Mouse (Mus musculus): ENCODE results near the gene Sub1. TPM values are rescaled to one million over a fixed set of nuclear protein-coding genes. Genes with fewer than 3 reads are reported as not detected.

The Sub1 gene
- polyA plus RNA-seq, 1 experiment from 2014 or later, result 590 TPM

GRCm38 (mm10) chr15:12017700-12018427, 21.1 kb upstream of the Sub1 start:
- no peaks in the 10 kb centered on the region for H3K4me1 ChIP-seq (ENCODE audit: control insufficient read depth, insufficient read depth, low read length)
- H3K4me2 ChIP-seq (ENCODE audit: low read depth, low read length), result no peak overlapping the region
- no peaks in the 10 kb centered on the region for H3K9me3 ChIP-seq (ENCODE audit: control insufficient read depth, low read length)
- H3K9ac ChIP-seq (ENCODE audit: low read depth, low read length), result no peak overlapping the region
- no peak overlapping the region for H3K4me3 ChIP-seq (ENCODE audit: low read length)
- ATAC-seq, result no peak
- no peaks in the 10 kb centered on the region for H3K27me3 ChIP-seq (replicated peaks; ENCODE audit: control insufficient read depth, insufficient read depth, low read length)
- 39% methylated on average over 13 of the region's 13 CpGs for WGBS
- H3K27ac ChIP-seq (ENCODE audit: low read length), result no peak overlapping the region
- H3K36me3 ChIP-seq (ENCODE audit: control insufficient read depth, insufficient read depth, low read length), result no peaks in the 10 kb centered on the region

- Histone ChIP-seq H3K9ac (ENCODE audit: low read depth, low read length) (no peak overlapping the region), H3K4me1 (ENCODE audit: control insufficient read depth, insufficient read depth, low read length) (no peaks in the 10 kb centered on the region; the same call in 1 of the 2 replicates), H3K27me3 (replicated peaks; ENCODE audit: control insufficient read depth, insufficient read depth, low read length) (no peaks in the 10 kb centered on the region), H3K36me3 (ENCODE audit: control insufficient read depth, insufficient read depth, low read length) (no peaks in the 10 kb centered on the region), H3K4me3 (ENCODE audit: low read length) (no peak overlapping the region), H3K27ac (ENCODE audit: low read length) (no peak overlapping the region), H3K4me2 (ENCODE audit: low read depth, low read length) (no peak overlapping the region), H3K9me3 (ENCODE audit: control insufficient read depth, low read length) (no peaks in the 10 kb centered on the region)
- no peak for ATAC-seq
- WGBS, result 78% methylated on average over 5 of the region's 5 CpGs
Measured at GRCm38 (mm10) chr15:12014197-12014905, 17.6 kb upstream of the Sub1 start.

GRCm38 (mm10) chr15:12013532-12014196, 16.9 kb upstream of the Sub1 start:
- no peak for ATAC-seq
- 71% methylated on average over 6 of the region's 6 CpGs for WGBS
- no peak overlapping the region for H3K27ac ChIP-seq (ENCODE audit: low read length)
- no peaks in the 10 kb centered on the region for H3K36me3 ChIP-seq (ENCODE audit: control insufficient read depth, insufficient read depth, low read length)
- H3K4me3 ChIP-seq (ENCODE audit: low read length), result no peak overlapping the region
- H3K4me1 ChIP-seq (ENCODE audit: control insufficient read depth, insufficient read depth, low read length), result no peaks in the 10 kb centered on the region; the same call in 1 of the 2 replicates
- no peaks in the 10 kb centered on the region for H3K9me3 ChIP-seq (ENCODE audit: control insufficient read depth, low read length)
- no peaks in the 10 kb centered on the region for H3K27me3 ChIP-seq (replicated peaks; ENCODE audit: control insufficient read depth, insufficient read depth, low read length)
- H3K4me2 ChIP-seq (ENCODE audit: low read depth, low read length), result no peak overlapping the region
- H3K9ac ChIP-seq (ENCODE audit: low read depth, low read length), result no peak overlapping the region

- Histone ChIP-seq H3K27me3 (replicated peaks; ENCODE audit: control insufficient read depth, insufficient read depth, low read length) (no peaks in the 10 kb centered on the region), H3K4me2 (ENCODE audit: low read depth, low read length) (peak overlapping the region; percentile 70), H3K4me1 (ENCODE audit: control insufficient read depth, insufficient read depth, low read length) (no peaks in the 10 kb centered on the region; the same call in 1 of the 2 replicates), H3K27ac (ENCODE audit: low read length) (no peak overlapping the region), H3K4me3 (ENCODE audit: low read length) (peak overlapping the region; percentile 45), H3K9me3 (ENCODE audit: control insufficient read depth, low read length) (no peaks in the 10 kb centered on the region), H3K9ac (ENCODE audit: low read depth, low read length) (peak overlapping the region; percentile 60), H3K36me3 (ENCODE audit: control insufficient read depth, insufficient read depth, low read length) (no peaks in the 10 kb centered on the region)
- 31% methylated on average over 18 of the region's 18 CpGs for WGBS
- ATAC-seq, result peak; percentile 40; the same call in 1 of the 2 replicates
Measured at GRCm38 (mm10) chr15:12010602-12011044, 13.8 kb upstream of the Sub1 start.

- peak; percentile 66; the same call in 1 of the 2 replicates for ATAC-seq
Measured at GRCm38 (mm10) chr15:12009712-12010601, 13.2 kb upstream of the Sub1 start.

GRCm38 (mm10) chr15:12008894-12009293, 12.1 kb upstream of the Sub1 start:
- no peak overlapping the region for H3K9ac ChIP-seq (ENCODE audit: low read depth, low read length)
- no peak overlapping the region for H3K4me3 ChIP-seq (ENCODE audit: low read length)
- H3K36me3 ChIP-seq (ENCODE audit: control insufficient read depth, insufficient read depth, low read length), result no peaks in the 10 kb centered on the region
- no peak for ATAC-seq
- H3K27me3 ChIP-seq (replicated peaks; ENCODE audit: control insufficient read depth, insufficient read depth, low read length), result no peaks in the 10 kb centered on the region
- no peaks in the 10 kb centered on the region; the same call in 1 of the 2 replicates for H3K4me1 ChIP-seq (ENCODE audit: control insufficient read depth, insufficient read depth, low read length)
- 90% methylated on average over 5 of the region's 5 CpGs for WGBS
- H3K9me3 ChIP-seq (ENCODE audit: control insufficient read depth, low read length), result no peaks in the 10 kb centered on the region
- no peak overlapping the region for H3K4me2 ChIP-seq (ENCODE audit: low read depth, low read length)
- H3K27ac ChIP-seq (ENCODE audit: low read length), result no peak overlapping the region

More at GRCm38 (mm10) chr15:12009712-12010601, 13.2 kb upstream of the Sub1 start:
- WGBS, result 52% methylated on average over 23 of the region's 23 CpGs
- no peaks in the 10 kb centered on the region for H3K9me3 ChIP-seq (ENCODE audit: control insufficient read depth, low read length)
- H3K27ac ChIP-seq (ENCODE audit: low read length), result no peak overlapping the region
- peak overlapping the region; percentile 70 for H3K4me2 ChIP-seq (ENCODE audit: low read depth, low read length)
- peak overlapping the region; percentile 60 for H3K9ac ChIP-seq (ENCODE audit: low read depth, low read length)
- no peaks in the 10 kb centered on the region for H3K36me3 ChIP-seq (ENCODE audit: control insufficient read depth, insufficient read depth, low read length)
- H3K4me1 ChIP-seq (ENCODE audit: control insufficient read depth, insufficient read depth, low read length), result no peaks in the 10 kb centered on the region; the same call in 1 of the 2 replicates
- H3K4me3 ChIP-seq (ENCODE audit: low read length), result peak overlapping the region; percentile 45
- no peaks in the 10 kb centered on the region for H3K27me3 ChIP-seq (replicated peaks; ENCODE audit: control insufficient read depth, insufficient read depth, low read length)

- Histone ChIP-seq H3K4me1 (ENCODE audit: control insufficient read depth, insufficient read depth, low read length) (no peaks in the 10 kb centered on the region; the same call in 1 of the 2 replicates), H3K9ac (ENCODE audit: low read depth, low read length) (no peak overlapping the region), H3K27me3 (replicated peaks; ENCODE audit: control insufficient read depth, insufficient read depth, low read length) (no peaks in the 10 kb centered on the region), H3K4me2 (ENCODE audit: low read depth, low read length) (no peak overlapping the region), H3K9me3 (ENCODE audit: control insufficient read depth, low read length) (no peaks in the 10 kb centered on the region), H3K27ac (ENCODE audit: low read length) (no peak overlapping the region), H3K4me3 (ENCODE audit: low read length) (no peak overlapping the region), H3K36me3 (ENCODE audit: control insufficient read depth, insufficient read depth, low read length) (no peaks in the 10 kb centered on the region)
- no peak for ATAC-seq
- 61% methylated on average over 13 of the region's 13 CpGs for WGBS
Measured at GRCm38 (mm10) chr15:12007971-12008800, 11.4 kb upstream of the Sub1 start.

- H3K9me3 ChIP-seq (ENCODE audit: control insufficient read depth, low read length), result no peaks in the 10 kb centered on the region
- H3K4me2 ChIP-seq (ENCODE audit: low read depth, low read length), result no peak overlapping the region
- H3K9ac ChIP-seq (ENCODE audit: low read depth, low read length), result no peak overlapping the region
- no peak overlapping the region for H3K27ac ChIP-seq (ENCODE audit: low read length)
- no peaks in the 10 kb centered on the region; the same call in 1 of the 2 replicates for H3K4me1 ChIP-seq (ENCODE audit: control insufficient read depth, insufficient read depth, low read length)
- H3K4me3 ChIP-seq (ENCODE audit: low read length), result no peak overlapping the region
- ATAC-seq, result no peak
- no peaks in the 10 kb centered on the region for H3K27me3 ChIP-seq (replicated peaks; ENCODE audit: control insufficient read depth, insufficient read depth, low read length)
- no peaks in the 10 kb centered on the region for H3K36me3 ChIP-seq (ENCODE audit: control insufficient read depth, insufficient read depth, low read length)
- WGBS, result 79% methylated on average over 7 of the region's 7 CpGs
Measured at GRCm38 (mm10) chr15:12007421-12007820, 10.6 kb upstream of the Sub1 start.

Data from intestine, embryonic 16.5 days (tissue).